Mouse (Mus musculus) liver, embryonic 14.5 days (tissue): Measurements from ENCODE around the gene Atp5g3. TPM values are rescaled to one million over a fixed set of nuclear protein-coding genes. Genes with fewer than 3 reads are reported as not detected.

ENCODE experiments used
- ATAC-seq: fragments of 200-750 bp; cut with Nextera tagmentation; 2 replicates; pipeline ENCODE4 v1.8.0; 2017; ENCODE audit warnings: moderate number of reproducible peaks, mild to moderate bottlenecking, moderate library complexity; ENCODE audit not compliant: insufficient read depth
- DNase-seq, 3 experiments: peaks; one replicate each; pipeline ENCODE4 v3.0.0-alpha.2; 2012 to 2013; ENCODE audit warnings: low read depth in 3 of 3, low spot score in 3 of 3
- H3K27ac ChIP-seq: fragments of 300-500 bp; sonication (generic); 2 replicates; pipeline ENCODE4 v1.5.1; 2014; ENCODE audit warnings: moderate library complexity, mild to moderate bottlenecking, control low read depth, inconsistent platforms
- H3K27me3 ChIP-seq: fragments of 300-500 bp; sonication (generic); 2 replicates; pipeline ENCODE4 v1.6.1; 2014; ENCODE audit warnings: mild to moderate bottlenecking, low read length, moderate library complexity; ENCODE audit not compliant: control insufficient read depth, insufficient read depth
- H3K36me3 ChIP-seq: fragments of 300-500 bp; sonication (generic); replicated peaks from 2 replicates; pipeline ENCODE4 v1.6.1; 2014; ENCODE audit warnings: low read depth; ENCODE audit not compliant: control insufficient read depth, insufficient read depth
- H3K4me1 ChIP-seq, 2 experiments: fragments of 200-500 bp in 1 of 2; fragments of 300-500 bp in 1 of 2; sonication (generic) in 1 of 2; replicated peaks; 2 replicates each; pipeline ENCODE4 v1.6.1; 2012 to 2014; ENCODE audit warnings: antibody characterized with exemption in 1 of 2, inconsistent platforms in 1 of 2, low read length in 1 of 2; ENCODE audit not compliant: control insufficient read depth in 2 of 2, insufficient read depth in 2 of 2
- H3K4me2 ChIP-seq: fragments of 300-500 bp; sonication (generic); 2 replicates; pipeline ENCODE4 v1.6.1; 2014; ENCODE audit warnings: low read depth, mild to moderate bottlenecking, control low read depth, moderate library complexity
- H3K4me3 ChIP-seq, 2 experiments: fragments of 200-500 bp in 1 of 2; fragments of 300-500 bp in 1 of 2; sonication (generic) in 1 of 2; 2 replicates each; pipeline ENCODE4 v1.5.1; 2012 to 2014; ENCODE audit warnings: low read depth in 2 of 2, low read length in 2 of 2, mild to moderate bottlenecking in 2 of 2, control low read depth in 1 of 2, inconsistent platforms in 1 of 2, moderate library complexity in 1 of 2; ENCODE audit not compliant: insufficient read depth in 1 of 2
- H3K9ac ChIP-seq: fragments of 300-500 bp; sonication (generic); replicated peaks from 2 replicates; pipeline ENCODE4 v1.6.1; 2014; ENCODE audit warnings: mild to moderate bottlenecking, control low read depth, moderate library complexity
- H3K9me3 ChIP-seq: fragments of 300-500 bp; sonication (generic); 2 replicates; pipeline ENCODE4 v1.6.1; 2016; ENCODE audit warnings: low read length, mixed read lengths; ENCODE audit not compliant: control insufficient read depth
- CTCF ChIP-seq: IDR thresholded peaks from 2 replicates; pipeline ENCODE4 v1.5.1; 2016; ENCODE audit warnings: antibody characterized with exemption, low read depth, control low read depth
- EP300 ChIP-seq: IDR thresholded peaks from 2 replicates; pipeline ENCODE4 v1.6.1; 2016; ENCODE audit warnings: antibody characterized with exemption, low read depth
- WGBS: fragments of 180-500 bp; shearing (Covaris S2); extraction: QIAGEN DNeasy Blood & Tissue Kit; methylation state at CpG from one replicate; pipeline ENCODE4 v1.1.7; 2014; ENCODE audit not compliant: insufficient replicate concordance; 5-methylcytosine and 5-hydroxymethylcytosine counted together
- polyA plus RNA-seq, 2 experiments: library from polyadenylated mRNA; depleted of rRNA in 1 of 2; stranded (reverse) in 1 of 2; unstranded in 1 of 2; fragments of >200 nt; fragmentation: Nextera tagmentation in 1 of 2; extraction: Ambion mirVana in 1 of 2; gene quantifications; 2 replicates each; pipeline versions ENCODE4 v1.2.1 to v1.2.3; 2012 to 2014

The Atp5g3 gene
- polyA plus RNA-seq, 2 experiments = 406 to 732 TPM

DNA sequence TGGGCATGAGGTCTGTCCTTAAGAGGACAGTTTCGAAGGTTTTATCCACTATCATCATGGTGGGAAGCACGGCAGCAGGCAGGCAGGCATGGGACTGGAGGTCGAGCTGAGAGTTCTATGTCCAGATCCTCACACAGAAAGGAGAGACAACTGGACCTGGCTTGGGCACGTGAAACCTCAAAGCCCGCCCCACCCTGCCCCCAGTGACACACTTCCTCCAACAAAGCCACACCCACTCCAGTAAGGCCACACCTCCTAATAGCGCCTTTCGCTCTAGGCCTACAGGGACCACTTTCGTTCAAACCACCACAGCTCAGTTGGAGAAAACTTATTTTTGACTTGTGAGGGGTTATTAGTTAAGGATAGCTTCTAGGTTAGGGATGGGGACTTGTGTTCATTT is 32.6 kb upstream of the Atp5g3 start:
- Histone ChIP-seq H3K36me3 (no peaks in the 10 kb centered on the region), H3K9ac (no peak overlapping the region), H3K4me3 (no peak overlapping the region), H3K27ac (no peak overlapping the region), H3K4me2 (no peak overlapping the region), H3K4me1 (no peaks in the 10 kb centered on the region), H3K9me3 (no peaks in the 10 kb centered on the region), H3K27me3 (no peaks in the 10 kb centered on the region)
- ATAC-seq (no peak), DNase-seq (no peak)
- TF ChIP-seq EP300 = no peak
- TF ChIP-seq CTCF = no peak
- 66% methylated on average over 8 of the region's 8 CpGs for WGBS

GRCm38 (mm10) chr2:73942844-73943243 is 31.7 kb upstream of the Atp5g3 start:
- no peak for TF ChIP-seq EP300
- no peak for TF ChIP-seq CTCF

DNA sequence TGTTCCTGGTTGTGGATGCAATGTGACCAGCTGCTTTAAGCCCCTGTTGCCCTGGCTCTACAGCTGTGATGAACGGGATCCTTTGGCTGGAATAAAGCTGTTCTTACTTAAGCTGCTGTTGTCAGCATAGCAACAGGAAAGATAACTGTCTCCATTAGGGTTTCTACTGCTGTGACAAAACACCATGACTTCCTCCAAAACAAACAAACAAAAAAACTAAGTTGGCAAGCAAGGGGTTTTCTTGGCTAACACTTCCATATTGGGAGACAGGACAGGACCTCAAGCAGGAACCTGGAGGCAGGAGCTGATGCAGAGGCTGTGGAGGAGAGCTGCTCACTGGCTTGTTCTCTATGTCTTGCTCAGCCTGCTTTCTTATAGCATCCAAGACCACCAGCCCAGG is 30.2 kb upstream of the Atp5g3 start:
- H3K36me3 ChIP-seq = no peaks in the 10 kb centered on the region
- ATAC-seq (no peak), DNase-seq (no peak)
- H3K4me3 ChIP-seq = no peak overlapping the region
- H3K27ac ChIP-seq = no peak overlapping the region
- no peak overlapping the region for H3K9ac ChIP-seq
- WGBS = 57% methylated on average over 1 of the region's 1 CpGs
- H3K9me3 ChIP-seq = no peaks in the 10 kb centered on the region
- TF ChIP-seq CTCF (no peak), EP300 (no peak)
- H3K4me1 ChIP-seq = no peaks in the 10 kb centered on the region
- no peaks in the 10 kb centered on the region for H3K27me3 ChIP-seq
- H3K4me2 ChIP-seq = no peak overlapping the region

More at GRCm38 (mm10) chr2:73942844-73943243, 31.7 kb upstream of the Atp5g3 start:
- Histone ChIP-seq H3K4me3 (no peak overlapping the region), H3K4me1 (no peaks in the 10 kb centered on the region), H3K4me2 (no peak overlapping the region), H3K9me3 (no peaks in the 10 kb centered on the region), H3K9ac (no peak overlapping the region), H3K36me3 (no peaks in the 10 kb centered on the region), H3K27ac (no peak overlapping the region), H3K27me3 (no peaks in the 10 kb centered on the region)
- ATAC-seq (no peak), DNase-seq (no peak)
- WGBS = 59% methylated on average over 3 of the region's 3 CpGs

GRCm38 (mm10) chr2:73940471-73940870 is 29.3 kb upstream of the Atp5g3 start:
- Histone ChIP-seq H3K9ac (no peak overlapping the region), H3K9me3 (no peaks in the 10 kb centered on the region), H3K36me3 (no peaks in the 10 kb centered on the region), H3K4me1 (no peaks in the 10 kb centered on the region), H3K4me2 (no peak overlapping the region), H3K4me3 (no peak overlapping the region), H3K27me3 (no peaks in the 10 kb centered on the region), H3K27ac (no peak overlapping the region)
- DNase-seq (no peak), ATAC-seq (no peak)
- no peak for TF ChIP-seq EP300
- TF ChIP-seq CTCF = no peak
- whole genome bisulfite sequencing = 73% methylated on average over 7 of the region's 7 CpGs

- WGBS = 54% methylated on average over 2 of the region's 2 CpGs
- Histone ChIP-seq H3K9me3 (no peaks in the 10 kb centered on the region), H3K4me2 (no peak overlapping the region), H3K9ac (no peak overlapping the region), H3K36me3 (no peaks in the 10 kb centered on the region), H3K4me3 (no peak overlapping the region), H3K27ac (no peak overlapping the region), H3K4me1 (no peaks in the 10 kb centered on the region), H3K27me3 (no peaks in the 10 kb centered on the region)
- ATAC-seq = no peak
- no peak for DNase-seq
- TF ChIP-seq EP300 (no peak), CTCF (no peak)
Observed at GRCm38 (mm10) chr2:73938896-73939295, 27.8 kb upstream of the Atp5g3 start.
